Mouse (Mus musculus) kidney, adult 9 months (tissue): ENCODE measurements around the gene Hoxb6.

ENCODE experiments used
- DNase-seq: peaks from one replicate; pipeline ENCODE4 v3.0.0; 2022

The Hoxb6 gene

DNA sequence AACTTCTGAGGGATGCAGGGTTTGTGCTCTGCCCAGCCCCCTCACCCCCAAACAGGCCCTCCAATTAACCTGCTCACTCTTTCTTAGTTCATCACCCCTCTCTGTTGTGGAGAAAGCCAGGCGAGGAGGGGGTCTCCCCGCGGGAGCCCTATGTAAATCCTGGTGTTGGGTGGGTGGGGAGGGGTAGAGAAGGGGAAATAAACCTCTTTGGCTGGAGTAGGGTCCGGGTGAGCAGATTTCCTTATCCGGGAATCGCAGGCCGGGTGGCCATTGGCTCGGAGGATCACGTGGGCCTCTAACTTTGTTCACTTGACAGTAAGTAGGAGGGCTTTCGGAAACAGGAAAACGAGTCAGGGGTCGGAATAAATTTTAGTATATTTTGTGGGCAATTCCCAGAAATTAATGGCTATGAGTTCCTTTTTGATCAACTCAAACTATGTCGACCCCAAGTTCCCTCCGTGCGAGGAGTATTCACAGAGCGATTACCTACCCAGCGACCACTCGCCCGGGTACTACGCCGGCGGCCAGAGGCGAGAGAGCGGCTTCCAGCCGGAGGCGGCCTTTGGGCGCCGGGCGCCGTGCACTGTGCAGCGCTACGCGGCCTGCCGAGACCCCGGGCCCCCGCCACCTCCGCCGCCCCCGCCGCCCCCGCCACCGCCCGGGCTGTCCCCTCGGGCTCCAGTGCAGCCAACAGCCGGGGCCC, 26.2 kb downstream of the Hoxb6 start:
- DNase-seq: peak; percentile 94

DNA sequence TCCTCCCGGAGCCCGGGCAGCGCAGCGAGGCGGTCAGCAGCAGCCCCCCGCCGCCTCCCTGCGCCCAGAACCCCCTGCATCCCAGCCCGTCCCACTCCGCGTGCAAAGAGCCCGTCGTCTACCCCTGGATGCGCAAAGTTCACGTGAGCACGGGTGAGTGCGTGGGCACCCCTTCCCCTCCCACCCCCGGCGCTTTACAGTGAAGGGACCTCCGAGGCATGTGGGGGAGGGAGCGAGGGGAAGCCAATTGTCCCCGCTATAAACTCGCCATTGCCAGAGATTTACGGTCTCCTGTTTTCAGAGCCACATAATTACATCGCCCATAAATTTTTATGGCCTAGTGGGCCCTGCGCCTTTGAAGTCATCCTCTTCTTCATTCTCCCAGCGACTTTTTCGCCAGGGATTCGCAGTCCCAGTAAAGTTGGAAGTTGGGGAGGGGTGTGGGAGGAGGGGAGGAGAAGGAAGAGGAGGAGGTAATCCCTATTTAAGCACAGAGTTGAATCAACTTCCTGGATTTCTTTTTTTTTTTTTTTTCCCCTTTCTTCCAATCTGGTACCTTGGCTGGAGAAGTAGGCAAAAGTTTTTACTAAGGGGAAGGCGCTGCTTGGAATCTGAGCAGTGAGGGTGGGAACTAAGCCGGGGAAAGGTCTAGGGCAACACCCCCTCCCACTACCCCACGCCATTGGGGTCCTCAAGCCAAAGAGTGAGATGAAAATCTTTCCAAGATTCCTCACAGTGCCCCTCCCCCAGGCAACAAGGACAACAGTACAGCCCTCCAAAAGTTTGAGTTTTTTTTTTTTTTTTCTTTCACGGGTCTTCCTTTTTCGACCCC, 27.0 kb downstream of the Hoxb6 start:
- peak; percentile 70 for DNase-seq

DNA sequence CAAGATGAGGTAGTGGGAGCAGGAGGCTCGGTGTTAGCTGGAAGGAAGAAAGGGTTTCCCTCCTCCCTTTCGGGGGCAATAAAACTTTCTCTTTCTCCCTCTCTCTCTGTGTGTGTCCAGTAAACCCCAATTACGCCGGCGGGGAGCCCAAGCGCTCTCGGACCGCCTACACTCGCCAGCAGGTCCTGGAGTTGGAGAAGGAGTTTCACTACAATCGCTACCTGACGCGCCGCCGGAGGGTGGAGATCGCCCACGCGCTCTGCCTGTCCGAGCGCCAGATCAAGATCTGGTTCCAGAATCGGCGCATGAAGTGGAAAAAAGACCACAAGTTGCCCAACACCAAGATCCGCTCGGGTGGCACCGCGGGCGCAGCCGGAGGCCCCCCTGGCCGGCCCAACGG, 27.6 kb downstream of the Hoxb6 start:
- DNase-seq: peak; percentile 72

DNA sequence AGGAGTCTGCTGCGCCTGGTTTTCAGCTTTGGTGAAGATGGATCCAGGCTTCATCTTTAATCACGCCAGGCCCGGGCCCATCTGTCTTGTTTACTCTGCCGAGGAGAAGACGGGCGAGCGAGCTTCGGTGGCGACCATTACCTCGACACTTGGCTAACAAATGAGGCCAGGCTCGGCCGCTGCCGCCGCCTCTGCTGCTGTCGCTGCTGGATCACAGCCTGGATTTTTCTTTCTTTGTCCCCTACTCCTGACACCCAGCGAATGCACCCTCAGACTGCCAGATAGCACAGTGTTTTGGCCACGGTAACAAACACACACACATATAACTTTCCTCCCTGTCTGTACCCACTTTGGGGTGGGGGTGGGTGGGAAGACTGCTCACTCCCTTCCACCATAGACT, 28.4 kb downstream of the Hoxb6 start:
- DNase-seq: peak; percentile 34

DNA sequence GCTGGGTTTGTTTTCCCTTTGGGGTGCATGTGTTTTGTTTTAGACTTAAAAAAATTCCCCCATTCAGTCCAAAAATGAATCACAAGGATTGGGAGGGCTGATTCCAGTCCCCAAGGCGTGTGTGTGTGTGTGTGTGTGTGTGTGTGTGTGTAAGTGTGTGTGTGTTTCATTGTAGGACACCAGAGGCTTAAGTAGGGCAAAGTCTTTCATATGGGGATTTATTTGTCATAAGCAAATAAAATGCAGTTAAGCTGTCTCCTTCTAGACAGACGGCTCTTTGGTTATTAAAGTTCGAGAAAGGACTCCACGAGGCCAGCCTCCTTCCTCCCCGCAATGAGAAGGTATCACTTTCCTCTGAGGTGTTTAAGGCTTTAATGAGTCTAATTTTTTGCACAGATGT, 29.6 kb downstream of the Hoxb6 start:
- DNase-seq: no peak

DNA sequence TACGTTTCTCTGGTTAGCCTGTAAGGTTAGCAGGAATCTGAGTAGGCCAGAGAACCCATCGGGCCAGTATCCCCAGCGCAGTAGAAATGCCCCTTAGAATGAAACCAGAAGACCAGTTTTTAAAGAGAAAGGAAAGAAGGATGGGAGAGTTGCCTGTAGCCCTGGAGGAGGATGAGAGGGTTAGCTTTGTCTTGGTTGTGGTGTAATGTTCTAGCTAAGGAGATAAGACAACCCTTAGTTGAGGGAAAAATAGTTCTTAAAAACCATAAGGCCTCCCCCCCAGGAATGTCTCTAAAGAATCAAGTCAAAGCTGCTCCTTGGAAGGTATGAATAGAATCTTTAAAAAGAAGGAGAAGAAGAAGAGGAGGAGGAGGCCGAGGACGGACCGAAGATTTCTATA, 30.5 kb downstream of the Hoxb6 start:
- no peak for DNase-seq

DNA sequence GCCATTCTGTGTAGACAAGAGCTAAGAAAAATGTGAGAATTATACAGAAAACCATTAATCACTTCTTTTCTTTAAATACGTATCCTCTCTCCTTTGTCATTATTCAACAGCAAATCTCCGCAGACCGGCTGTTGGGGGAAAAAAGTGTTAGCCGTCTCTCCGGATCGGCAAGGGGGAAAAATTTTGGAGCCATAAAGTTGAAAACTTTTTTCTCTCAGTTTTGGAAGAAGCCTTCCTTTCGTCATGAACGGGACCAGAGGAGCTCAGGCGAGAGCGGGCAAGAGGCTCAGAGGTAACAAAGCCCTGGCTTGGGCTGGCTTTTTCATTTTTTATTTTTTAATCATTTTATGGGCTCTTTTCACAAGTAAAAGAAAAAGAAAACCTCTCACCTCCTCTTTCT, 30.9 kb downstream of the Hoxb6 start, which contains the start of gene Hoxb3:
Hoxb3 (plus strand) TSS at position 173 of the 400 bp plus-strand sequence.
- DNase-seq: no peak

DNA sequence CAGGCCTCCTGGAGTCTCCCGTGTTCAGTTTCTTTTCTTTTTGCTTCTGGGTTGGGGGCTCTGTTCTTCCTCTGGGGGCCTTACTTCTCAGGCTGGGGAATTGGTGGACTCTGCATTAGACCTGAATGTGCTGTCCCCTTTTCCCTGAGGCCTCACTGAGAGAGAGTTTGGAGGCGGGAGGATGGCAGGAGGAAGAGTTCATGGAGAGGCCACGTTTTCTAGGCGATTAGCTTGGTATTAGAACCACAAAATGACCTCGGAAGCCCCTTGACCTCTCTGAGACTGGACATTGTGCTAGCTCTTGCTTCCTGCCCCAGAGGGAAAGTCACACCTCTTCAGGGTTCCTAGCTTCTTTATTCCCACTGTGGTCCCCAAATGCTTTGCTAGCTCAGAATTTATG, 31.8 kb downstream of the Hoxb6 start:
- peak; percentile 40 for DNase-seq

DNA sequence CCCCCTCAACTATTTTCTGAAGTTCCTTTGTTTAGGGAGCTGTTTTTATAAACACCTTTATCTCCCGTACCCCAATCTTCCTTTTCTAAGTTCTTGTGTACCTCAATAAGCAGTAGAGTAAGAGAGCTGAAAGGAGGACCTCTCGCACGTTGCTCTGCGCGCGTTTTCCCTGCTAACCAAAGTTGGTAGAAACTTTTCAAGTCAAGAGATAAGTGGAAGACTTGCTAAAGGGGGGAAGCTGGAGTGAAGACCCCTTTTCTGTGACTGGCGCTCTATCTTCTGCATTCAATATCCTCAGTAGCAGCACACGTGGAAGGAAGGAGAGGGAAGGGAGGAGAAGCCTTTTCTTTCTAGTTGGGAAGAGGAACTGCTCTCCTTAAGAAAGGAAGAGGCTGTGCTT, 32.7 kb downstream of the Hoxb6 start:
- DNase-seq: no peak

DNA sequence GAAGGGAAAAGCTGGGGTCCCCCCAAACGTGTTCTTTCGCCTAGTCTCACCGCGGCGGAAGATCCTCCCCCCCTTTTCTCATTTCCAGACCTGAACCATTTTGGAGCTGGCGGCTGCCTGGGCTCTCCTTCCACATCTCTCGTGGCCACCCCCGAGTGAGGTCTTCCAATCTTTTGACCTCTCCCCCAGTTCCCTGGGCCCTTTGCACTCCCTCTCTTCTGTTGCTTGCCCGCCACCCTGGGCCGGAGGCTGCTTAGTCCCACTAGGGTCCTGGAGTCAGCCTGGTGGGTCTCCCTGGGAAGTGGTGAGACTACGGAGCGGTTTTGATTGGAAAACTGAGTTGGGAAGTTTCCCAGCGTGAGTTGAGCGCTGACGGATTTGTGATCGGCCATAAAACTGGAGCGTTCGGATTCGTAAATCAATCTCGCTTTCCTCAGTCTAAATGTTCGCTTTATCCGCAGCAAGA, 33.5 kb downstream of the Hoxb6 start:
- DNase-seq: no peak

DNA sequence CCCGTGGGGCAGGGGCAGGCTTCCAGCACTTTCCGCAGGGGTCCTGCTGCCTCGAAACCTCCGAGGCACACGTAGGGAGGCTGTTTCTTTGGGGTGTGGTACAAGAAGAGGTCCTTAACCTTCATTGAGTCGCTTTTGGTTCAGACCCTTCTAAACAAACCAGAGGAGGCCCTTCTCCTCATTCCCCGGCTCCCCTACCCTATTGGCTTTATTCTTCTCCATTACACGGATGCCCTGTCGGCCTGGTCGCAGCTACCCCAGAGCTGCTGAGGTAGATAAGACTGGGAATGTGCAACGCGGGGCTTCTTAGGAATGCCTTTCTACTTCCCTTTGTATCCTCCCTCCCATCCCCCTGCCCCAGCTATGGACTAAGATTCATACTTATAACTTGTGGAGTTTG, 34.4 kb downstream of the Hoxb6 start:
- DNase-seq: no peak

DNA sequence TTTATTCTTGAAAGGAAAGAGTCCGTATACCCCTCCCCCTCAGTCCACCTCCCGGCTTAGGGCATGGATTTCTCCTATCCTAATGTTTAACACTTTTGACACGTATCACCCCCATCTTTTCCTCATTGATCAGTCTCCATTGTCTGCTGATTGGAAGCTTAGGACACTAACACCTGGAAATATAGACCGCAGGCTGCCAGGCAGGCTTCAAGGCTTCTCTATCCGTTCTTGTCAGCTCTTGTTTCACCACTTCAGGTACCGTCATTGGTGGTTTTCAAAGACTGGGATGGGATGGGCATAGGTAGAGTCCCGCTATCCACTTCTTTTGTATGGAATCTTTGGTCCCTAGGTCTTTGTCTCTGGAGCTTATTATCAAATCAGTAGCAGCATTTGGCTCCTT, 34.8 kb downstream of the Hoxb6 start:
- DNase-seq: no peak

DNA sequence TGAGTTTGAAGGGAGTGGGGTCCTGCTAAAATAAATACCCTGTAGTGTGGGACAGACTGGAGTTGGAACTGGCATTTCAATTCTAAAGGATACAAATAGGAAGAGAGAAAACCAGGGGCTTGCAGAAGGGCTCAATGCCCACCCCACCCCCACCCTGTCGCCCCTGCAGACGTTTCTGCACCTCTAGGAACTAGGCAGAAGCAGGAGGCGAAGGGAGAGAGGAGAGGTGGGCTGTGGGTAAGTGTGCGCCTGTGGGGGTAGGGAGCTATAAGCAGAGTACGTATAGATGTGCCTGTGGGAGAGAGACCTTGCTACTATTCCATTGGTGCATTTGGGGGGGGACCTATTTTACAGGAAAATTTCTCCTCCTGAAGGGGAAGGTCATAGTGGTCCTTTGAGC, 35.5 kb downstream of the Hoxb6 start:
- no peak for DNase-seq

DNA sequence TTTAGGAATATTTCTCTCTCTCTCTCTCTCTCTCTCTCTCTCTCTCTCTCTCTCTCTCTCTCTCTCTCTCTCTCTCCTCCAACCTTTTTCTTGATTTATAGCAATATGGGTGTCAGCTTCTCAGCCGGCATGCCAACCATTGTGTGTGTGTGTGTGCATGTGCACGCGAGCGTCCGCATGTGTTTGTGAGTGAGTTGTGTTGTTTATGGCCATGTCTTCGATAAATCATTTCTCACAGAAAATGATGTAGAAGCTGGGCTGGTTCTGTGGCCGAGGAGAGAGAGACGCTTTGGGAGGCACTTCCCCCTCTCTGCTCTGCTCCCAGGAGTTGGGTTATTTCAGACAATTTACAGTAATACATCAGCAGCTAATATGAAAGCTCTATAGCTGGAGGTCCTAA, 36.3 kb downstream of the Hoxb6 start:
- no peak for DNase-seq

DNA sequence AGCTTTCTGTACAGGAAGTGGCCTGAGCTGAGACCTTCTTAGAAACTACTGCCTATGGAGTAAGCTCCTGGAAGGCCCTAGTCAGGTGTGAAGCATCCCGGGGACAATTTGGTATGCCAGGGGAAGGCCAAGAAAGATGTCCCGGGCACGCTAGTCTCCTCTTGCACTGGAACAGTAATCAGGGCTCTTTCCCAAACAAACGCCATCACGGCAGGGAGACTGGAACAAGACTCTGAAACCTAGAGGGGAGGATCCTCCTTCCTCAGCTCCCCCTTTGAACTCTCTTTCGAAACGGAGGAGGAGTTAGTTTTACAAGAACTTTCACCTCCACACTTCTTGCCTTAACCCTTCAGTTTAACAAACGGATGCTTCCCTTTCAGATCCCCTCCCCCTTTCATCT, 39.8 kb downstream of the Hoxb6 start:
- DNase-seq: peak; percentile 36

DNA sequence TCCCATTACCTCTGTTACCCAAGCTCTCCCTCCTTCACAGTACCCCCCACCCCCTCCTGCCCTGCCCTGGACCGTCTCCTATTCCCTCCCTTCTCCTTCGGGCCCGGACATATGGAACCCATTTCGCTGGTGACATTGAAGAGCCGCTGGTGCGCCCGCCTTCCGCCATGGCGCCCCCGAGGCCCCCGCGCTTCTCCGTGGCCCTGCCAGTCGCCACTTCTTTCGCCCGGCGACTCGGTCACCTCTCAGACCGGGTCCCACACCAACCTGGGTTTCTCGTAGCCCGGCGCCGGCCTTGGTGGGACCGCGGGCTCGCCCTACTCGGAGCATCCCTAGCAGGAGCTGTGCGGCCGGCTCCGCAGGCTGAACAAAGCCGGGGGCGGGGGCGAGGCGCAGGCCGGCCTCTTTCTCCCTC, 40.3 kb downstream of the Hoxb6 start:
- no peak for DNase-seq

DNA sequence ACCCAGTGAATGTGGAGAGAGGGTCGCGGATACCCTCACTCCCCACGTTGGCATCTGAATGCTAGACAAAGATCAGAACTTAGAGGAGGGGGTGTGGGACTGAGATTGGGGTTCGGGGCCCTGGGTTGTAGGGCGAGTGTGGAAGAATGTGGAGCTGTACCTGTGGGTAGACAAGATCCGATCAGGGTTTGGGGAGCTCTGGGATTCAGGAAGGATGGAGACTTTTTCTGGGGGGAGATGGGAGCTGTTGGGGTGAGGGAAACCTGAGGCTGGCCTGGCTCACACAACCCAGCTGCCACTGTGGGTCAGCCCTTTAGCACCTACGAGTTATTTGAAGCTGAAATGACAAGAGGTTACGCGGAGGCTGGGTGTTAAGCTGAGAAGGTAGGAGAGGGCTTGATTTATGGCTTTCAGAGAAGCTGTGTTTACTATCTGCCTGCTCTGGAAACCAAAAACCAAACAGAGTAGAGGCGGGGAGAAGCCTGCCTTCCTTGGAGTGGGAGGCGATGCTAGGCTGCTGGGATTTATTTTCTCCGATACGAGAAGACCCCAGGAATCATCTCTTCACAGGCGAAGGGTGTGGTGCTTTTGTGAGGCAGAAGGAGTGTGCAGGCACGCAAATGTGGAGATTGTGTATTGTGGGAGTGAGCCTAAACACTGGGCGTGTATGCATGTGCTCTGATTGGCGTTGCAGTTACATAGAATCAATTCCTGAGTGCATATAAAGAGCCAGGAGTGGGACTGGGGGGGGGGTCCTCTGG, 41.1 kb downstream of the Hoxb6 start:
- DNase-seq: no peak

DNA sequence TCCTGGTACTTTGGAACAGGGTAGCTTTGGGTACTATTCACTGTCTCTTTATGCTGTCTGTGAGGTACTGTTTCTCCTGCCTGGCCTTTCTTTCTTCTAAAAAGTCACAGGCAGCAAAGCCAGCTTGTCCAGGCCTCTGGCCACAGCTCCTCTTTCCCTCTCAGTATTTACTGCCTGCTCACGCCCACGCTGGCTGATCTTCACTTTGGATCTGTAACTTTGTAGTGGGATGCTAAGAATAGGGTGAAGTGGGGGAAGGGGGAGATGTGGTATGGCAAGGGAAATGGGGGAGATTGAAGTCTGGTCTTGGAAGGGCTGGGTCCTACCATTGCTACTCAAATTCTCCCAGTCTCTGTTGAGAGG, 41.7 kb downstream of the Hoxb6 start:
- DNase-seq: no peak

DNA sequence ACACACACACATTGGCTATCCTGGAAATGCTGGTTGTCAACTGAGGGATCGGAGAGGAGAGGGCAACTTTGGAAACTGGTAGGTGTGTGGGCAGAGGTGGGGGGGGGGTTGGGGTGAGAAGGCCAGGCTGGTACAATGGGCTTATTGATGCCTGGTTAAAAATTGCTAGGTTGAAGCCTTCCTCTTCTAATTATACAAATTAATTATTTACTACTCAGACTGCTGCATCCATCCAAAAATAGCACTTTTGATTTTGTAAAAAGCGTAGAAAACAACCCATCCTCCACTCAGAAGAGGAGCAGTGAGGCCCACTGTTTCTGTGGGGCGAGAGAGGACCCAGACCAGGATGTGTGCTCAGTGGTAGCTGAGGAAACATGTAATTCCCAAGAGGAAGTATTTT, 42.7 kb downstream of the Hoxb6 start:
- peak; percentile 55 for DNase-seq

DNA sequence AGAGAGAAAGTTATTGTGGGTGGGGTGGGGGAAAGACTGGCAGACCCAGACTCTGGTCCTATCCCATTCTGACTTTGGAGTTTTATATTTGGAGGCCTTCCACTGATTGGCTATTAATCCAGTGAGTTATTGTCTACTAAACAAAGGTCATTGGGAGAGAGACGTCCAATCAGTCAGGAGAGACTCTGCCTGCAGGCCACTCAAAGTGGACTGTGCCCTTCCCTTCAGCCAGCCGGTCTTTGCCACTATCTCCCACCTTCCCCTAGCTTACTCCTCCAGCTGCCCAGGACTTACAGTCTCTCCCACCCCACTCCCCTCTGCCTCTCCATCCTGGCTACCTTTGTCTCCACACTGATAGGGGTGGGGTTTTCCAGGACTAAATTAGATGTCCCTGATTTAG, 44.3 kb downstream of the Hoxb6 start:
- DNase-seq: peak; percentile 78

DNA sequence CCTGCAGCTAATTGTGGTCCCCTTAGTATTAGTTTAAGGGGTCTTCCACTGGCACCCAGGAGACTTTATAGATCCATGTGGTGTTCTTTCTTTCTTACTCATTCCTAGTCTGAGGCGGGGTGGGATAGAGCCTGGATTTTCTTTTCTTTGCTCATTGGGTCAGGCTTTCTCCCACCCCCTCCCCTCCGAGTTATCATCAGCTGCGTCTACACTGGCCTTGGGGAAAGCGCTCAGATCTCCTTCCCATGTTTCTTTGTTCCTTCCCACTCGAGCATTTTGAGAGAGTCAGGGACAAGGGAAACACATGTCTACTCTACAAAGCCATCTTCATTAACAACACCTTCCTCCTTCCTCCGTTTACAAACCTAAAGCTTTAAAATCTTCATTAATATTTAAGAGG, 44.8 kb downstream of the Hoxb6 start:
- no peak for DNase-seq

DNA sequence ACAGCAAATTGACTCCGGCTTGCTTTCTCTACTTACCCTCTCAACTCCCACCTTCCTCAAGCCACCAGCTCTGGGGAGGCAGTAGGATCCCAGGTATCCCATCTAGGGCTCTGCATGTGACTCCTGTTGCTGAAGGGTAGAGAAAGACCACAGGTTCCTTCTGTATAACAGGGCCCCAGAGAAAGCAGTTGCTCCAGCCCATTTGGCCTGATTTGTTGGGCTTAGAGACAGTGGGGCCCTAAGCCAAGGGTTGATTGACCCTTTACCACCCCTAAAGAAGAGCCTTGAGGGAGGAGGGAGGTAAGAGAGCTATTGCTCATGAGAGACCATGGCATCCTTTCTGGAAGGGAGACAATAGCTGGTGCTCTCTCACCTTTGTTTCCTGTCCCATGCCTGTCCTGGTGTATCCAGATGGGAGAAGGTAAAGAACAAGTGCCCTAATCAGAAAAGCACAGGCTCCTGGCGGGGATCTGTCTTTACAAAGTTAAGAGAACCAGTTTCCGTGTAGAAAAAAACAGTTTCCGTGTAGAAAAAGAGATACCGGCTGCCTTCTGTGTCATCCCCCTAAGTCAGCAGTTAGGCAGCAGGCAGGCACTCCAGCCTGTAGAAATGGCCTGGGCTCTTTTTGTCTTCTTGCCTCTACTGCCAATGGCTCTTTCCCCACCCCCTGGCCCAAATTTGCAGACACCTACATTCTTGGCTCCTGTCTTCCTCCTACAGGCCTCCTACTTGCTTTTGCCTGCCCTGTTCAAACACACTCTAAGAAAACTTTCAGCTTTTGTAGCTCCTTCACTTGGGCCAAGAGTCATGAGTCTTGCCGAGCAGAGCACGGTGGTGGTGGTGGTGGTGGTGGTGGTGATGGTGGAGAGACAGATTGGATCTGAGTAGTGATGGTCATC, 46.9 kb downstream of the Hoxb6 start:
- no peak for DNase-seq
